Mouse (Mus musculus): ENCODE measurements at regions not wholly inside any gene's neighbourhood (a gene's known extent, or its start where the extent isn't known, plus 50 kb on each side); places are given as distances from the start of the nearest gene placed in this dataset.
"Not testable (repeated sequence)": the region's sequence is repeated elsewhere in the genome, so short reads cannot be mapped to it uniquely, and the experiment has no call there.

DNA sequence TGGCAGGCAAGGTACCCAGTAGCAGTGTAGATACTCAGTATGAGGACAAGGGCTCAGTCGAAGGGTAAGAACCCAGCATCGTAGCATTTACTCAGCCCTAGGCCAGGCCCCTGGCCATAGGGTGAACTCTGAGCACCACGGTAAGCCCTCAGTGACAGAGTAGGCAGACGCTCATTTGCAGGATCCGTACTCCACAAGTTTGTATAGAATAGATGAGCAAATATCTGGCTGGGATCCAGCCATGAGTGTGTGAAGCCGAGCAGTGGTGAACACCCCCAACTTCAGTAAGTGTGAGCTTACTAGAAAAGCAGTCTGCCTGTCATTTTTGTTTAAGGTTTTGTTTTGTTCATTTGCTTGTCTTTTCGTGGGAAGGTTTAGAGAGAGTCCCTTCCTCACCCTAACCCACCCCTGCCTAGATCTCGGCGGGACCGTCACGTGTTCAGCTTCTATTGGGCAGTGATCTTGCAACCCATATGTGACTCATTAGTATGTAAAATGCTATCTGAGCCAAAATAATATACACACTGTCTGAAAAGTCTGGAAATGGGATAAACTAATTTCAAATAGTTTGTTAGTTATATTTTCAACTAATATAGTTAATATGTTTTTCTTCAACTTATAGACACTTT lies 76.3 kb downstream of the Gm5447 start:
- DNase-seq, result no peak

DNA sequence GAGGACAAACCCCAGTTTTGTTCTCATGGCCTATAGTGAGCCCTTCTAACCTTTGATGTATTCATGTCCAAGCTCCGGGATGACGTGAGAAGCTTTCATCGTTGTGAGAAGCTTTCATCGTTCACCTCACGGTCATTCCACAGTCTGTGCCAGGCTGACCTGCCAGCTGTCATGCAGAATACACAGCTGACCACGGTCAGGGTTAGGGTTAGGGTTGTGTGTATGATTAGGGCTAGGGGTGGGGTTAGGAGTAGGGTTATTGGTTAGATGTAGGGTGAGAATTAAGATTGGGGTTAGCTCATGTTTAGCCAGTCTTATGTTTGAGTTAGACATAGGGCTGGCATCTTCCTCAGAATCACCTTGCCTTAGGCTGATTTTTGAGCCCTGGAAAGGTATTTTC lies 77.6 kb downstream of the Gm5447 start:
- DNase-seq, result not testable (repeated sequence)

DNA sequence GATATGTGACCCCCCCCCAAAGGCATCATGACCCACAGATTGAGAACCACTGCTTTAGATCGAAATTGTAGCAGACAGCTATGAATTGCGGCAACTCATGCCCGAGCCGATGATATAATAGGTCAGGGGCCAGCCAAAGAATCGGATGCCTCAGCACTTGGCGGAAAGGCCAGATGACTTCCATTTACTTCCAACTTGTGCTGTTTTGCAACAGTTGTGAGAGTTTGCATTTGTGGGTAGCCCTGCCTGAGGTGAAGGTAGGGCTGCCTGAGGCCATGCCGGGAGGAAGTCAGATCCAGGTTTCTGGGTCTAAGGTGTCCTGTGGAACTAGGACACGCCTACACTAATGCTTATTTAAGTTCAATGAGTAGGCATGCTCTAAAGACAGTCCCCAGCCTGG lies 80.4 kb downstream of the Gm5447 start:
- no peak for DNase-seq

DNA sequence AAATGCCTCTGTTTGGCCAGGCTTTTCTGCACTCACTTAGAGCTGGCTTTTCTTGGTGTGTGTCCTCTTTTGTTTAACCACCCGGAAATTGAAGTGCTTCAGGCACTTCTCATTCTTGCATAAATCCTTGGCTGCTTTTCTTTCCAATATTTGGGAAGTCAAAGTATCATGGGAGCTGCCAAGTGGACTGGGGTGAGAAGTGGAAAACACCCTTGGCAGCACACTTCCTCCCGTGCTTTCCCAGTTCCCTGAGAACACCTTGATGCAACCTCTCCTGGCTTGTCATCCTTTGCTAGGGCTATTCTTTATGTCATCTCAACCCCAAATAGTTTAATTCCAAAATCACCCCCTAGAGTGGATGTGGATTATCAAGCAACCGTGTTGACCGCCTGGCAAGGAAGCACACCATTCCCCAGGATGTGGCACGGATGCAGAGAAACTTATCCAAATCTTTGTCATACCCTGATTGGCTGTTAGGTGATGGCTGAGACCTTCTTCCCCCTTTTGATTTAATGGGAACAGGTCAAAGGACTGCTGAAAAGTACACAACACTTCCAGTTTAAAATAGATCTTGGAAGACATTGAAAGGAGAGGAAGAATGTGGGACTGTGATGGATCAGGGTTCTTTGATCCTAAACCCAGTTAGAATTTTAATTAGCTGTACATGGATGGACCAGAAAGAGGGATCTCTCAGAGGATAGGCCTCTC lies 81.5 kb downstream of the Gm5447 start:
- no peak for DNase-seq

DNA sequence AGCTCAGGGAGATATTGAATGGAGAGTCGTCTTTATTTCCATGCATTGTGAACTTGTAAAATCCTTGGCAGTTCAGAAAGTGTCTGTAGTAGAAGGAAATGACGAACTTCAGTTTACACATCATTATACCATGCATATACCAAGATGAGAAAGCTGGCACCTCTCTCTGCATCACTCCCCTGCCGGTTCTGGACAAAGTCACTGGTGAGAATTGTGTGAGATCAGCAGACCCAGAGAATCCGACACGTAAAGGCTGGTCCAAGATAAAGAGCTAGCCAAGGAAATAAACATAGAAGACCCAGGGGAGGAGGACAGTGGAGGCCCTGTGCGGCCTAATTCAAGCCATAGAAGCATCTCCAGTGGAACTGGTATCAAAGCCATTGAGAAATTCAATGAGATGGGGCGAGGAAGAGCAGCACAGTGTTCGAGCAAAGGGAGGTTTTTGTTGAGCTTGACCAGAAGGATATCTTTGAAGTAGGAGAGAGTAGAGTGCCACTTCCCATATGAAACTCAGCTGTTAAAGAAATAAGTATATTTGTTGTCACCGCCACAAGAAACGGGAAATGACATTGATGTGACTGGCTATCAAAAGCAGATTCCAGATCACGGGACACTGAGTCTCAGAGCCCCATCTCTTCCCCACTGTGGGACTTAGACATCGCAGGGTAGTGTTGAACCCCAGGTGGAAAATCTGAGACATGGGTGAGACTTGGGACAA lies 82.3 kb downstream of the Gm5447 start:
- no peak for DNase-seq

DNA sequence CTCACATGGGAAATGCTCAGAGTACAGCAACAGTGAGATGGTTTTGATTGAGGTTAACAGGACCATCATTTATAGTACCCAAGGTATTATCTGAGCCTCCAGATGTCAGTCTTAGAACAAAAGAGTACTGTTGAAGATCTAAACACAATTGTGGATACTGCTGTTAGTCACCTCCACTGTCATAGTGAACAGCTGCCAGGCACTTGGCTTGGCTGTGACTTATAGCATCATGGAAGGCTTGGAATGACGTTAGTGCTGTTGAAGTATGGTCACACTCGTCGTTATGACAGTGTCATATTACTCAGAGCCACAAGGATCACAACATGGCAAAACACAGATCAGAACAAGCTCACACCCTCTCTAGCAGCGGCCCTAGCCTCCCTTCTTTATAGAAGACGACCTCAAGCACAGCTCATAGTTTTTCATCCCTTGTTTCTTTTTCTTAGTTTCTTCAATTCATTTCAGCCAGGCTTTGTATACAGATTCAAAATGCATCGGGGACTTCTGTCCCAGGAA lies 87.0 kb downstream of the Gm5447 start:
- no peak for DNase-seq

DNA sequence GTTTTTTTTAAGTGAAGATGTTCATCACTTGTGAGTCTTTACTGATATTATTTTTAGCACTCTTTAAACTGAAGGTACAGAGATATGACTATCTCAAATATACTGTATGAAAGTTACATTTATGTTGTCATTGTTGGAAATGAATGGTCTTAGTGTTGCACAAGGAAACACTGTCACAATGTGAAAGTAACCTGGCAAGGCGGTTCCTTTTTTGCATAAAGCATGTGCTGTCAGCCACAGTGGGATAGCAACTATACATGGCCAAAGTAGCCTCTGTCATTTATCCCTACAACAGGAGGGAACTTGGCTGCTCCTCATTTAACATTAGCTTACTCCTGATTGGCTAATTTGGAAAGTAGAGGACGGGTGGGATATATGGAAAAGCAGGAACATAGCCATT lies 94.3 kb downstream of the Gm5447 start:
- no peak for DNase-seq

DNA sequence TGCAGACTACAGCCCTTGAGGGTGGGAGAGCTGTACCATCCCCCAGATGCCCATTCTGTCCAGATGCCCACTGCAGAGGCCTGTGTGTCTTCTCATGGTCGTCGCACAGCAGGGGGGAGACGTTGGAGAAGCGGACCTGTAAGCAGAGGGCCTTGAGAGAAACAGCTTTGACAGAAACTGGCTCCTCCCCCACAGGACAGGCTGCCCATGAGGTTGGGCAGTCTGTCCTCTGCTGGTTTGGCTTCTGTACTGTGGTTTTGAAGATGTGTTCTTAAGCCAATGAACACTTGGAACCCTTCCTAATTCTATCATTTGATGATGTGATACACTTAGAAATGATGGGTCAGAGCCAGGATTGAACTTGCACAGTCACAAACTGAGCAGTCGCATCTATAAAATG lies 102.5 kb downstream of the Gm5447 start:
- no peak for DNase-seq

DNA sequence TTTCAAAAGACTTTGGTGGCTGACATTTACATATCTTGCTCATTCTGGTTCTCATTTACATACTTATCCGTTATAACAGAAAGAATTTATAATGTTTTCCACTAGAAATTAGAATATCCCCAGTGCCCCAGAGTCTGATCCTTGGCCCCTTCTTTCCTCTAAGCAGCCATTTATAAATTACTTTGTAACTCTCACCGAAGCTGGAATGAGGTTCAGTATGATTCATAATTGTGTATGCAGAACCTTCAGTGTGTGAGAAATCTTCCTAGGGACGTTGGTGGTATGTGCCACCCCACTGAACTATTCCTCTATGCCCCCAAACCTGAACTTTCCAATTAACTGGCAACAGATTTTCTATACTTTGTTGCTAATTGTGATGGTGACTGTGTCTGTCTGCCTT lies 104.7 kb downstream of the Gm5447 start:
- DNase-seq, result no peak

DNA sequence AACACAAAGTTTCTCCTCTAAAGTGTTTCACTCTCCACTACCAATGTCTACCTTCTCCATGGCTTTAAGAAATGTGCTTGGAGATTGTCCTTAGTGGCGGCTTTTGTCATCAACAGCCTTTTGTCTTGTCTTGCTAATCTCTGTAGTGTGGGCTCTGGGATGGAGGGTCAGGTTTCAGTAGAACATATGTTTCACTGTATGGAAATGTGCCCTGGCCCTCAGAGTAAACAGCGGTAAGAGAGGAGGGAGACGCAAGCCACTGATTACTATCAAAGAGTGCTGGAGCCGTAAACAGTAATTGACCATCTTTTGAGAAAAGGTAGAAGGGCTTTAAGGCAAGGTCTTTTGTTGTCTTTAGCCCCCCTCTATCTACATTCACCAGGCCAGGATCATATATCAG lies 106.2 kb downstream of the Gm5447 start:
- no peak for DNase-seq

DNA sequence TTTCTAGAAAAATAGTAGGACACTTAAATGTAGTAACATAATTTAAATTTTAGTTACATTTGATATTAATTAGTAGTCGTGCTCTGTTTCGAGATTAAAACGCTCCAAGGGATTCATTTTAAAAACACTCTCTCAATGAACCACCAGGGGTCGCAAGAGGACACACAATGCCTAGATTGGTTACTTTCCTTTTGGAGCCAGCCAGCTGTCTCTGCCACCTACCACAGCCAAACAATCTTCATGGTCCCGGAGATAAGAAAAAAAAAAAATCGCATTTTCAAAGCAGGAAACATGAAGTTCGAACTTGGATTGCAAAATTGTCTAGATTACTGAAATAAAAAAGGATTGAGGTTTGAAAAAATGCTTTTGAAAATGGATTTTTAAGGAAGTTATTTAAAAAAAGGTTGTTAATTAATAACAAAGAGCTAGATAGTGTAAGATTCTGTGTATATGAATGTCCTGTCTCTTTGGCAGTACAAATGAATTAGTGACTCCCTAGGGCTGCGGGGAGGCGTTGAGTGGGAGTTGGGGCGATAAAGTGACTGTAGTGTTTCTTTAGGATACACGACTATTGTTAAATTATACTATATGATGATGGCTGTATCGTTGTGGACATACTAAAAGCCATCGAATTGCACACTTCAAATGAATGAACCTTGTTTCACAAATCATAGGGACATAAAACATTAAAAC lies 108.6 kb downstream of the Gm5447 start:
- DNase-seq, result peak; percentile 55

DNA sequence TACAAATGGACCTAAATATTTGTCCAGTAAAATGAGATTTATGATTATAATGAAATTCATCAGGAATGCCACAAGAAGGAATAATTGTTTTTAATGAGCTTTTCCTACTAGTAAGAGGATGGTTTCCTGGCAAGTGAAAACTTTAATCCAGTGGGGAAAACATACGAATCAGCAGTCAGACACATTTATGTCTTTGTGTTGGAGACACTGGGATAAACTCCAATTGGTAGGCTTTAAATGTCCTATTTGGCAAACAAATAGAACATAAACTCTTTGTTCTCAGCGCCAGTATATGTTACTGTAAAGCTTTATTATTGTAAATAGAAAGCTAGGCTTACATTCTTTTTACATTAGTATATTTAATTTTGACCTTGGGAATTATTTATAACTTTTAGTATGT lies 127.0 kb downstream of the Gm5447 start:
- no peak for DNase-seq

DNA sequence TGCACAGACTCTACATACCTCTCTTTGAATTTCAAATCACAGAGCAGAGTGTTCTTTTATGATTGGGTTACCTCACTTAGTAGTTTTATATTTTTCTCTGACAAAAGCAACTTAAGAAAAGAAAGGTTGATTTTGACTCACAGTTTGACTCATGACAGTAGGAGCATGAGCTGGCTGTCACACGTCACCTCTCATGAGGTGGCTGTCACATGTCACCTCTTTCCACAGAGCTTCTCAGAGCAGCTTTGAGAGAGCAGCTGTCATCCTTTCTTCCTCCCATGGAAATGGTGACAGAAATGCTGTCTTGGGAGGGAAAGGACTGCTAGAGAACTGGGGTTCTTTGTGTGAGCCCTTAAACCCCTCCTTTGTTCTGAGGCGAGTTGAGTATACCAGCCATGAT lies 133.4 kb downstream of the Gm5447 start:
- no peak for DNase-seq

DNA sequence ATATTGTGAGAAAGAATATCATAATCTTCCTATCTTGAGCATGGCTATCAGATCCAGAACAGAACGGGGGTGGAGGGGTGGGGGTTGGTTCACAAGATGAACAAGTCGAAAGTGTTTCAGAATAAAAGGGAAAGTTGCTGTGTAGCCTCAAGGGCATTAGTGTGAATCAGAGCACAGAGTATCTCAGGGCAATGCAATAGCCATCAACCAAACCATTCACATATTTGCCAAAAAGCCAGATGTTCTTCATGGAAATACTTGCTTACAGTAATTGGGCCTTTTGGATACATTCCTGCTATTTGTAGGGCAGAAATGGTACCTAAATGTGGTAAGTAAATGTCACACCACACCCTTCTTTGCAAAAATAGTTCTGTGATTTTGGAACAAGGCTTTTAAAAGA lies 135.2 kb downstream of the Gm5447 start:
- no peak for DNase-seq

DNA sequence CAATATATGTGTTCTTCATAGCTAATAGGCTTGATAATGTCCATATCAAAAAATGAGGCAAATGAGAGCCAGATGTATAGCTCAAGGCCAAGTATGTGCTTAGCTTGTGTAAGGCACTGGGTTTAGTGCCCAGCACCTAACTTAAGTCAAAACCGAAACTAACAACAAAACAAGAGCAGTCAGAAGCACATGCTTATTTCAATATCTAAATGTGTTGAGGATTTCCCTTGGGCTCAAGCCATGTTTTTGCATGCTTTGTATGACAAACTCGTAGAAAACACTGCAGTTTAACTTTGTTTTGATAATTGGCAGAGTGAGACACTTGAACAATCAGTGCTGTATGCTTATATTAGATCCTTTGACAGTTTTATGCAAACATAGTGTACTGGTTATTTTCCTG lies 148.7 kb downstream of the Gm5447 start:
- no peak for DNase-seq

DNA sequence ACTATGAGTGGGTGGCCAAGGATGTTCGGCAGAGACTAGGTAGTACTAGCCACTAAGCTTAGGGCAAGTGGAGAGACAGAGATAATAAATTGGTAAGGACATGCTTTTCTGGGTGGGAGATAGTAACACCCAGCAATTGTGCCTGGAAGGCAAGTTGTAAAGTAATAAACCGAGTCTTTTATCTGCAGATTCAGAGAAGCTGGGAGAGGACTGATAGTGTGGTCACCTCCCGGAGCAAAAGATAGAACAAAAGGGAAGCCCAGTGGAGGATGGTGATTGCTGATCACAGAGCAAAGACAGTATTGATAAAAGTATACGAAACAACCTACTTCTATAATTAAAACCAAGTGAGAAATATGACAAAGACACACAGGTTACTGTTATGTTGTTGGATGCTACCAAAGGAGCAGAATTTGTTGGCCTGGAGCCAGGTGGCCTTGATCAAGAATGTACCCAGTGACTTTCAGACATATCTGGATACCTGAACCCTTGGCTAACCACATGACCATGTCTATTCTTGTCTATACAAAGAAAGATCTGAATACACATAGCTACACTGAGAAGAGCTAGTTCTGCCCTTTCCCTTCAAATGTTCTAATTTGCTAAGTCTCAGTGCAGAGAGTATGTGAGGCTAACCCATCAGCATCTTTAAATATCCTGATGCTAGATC lies 150.7 kb downstream of the Gm5447 start:
- DNase-seq, result no peak

DNA sequence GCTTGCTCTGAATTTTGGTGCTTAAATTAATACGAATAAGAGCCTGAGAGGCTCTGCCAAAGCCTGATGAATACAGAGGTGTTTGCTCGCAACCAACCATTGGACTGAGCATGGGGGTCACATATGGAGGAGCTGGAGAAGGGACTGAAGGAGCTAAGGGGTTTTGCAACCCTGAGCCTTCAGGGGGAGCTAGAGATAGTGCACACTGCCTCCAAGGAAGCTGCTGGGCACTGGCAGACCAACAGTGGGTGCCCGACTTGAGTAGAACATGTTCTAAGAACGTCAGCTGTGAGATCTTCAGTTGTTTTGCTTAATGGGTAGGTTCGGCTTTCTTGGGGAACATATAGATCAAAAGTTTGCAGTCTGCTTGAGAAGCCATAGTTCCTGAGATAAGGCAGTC lies 158.5 kb downstream of the Gm5447 start:
- DNase-seq, result no peak

DNA sequence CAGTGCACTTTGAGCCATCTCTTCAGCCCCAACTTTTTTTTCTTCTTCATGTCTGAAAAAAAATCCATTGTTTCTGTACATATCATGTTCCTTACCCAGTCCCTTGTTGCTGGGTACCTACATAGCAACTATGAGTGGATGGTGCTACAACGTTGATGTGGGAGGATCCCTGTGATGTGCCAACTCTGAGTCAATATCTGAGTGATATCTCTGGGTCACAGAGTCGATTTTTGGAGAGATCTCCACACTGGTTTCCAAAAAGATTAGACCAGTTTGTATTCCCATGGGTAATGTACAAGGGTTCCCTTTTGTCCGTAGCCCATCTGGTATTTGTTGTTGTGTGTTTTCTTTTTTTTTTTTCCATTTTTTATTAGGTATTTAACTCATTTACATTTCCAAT lies 165.7 kb downstream of the Gm5447 start:
- DNase-seq, result no peak

DNA sequence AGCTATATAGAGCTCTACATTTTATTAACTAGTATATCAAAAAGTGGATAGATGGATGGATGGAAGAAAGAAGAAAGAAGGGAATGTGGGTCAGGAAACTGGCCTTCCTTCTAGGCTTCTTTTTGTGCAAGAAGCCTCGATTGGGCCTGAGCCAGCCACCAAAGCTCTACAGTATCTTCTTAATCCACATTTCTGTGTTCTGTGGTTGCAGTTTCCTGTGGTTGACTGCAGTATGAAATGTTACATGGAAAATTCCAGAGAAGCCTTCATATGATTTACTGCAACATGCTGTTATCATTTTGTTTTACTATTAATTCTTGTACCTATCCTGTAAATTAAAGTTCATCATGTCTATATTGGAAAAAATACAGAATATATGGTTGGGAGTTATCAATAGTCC lies 173.3 kb downstream of the Gm5447 start:
- DNase-seq, result no peak

DNA sequence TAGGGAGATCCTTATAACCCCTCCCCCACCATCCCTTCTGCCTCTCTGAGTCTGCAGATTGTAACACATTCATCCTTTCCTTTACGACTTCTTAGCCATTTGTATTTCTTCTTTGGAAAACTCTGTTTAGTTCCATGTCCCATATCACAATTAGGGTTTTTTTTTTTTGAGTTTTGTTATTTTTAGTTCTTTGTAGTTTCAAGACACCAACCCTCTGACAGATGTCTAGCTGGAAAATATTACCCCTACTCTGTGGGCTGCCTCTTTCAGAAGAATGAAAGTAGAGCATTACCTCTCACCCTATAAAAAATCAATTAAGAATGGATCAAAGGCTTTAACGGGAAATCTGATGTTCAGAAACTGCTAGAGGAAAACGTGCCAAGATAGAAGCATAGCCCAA lies 180.1 kb downstream of the Gm5447 start:
- no peak for DNase-seq

DNA sequence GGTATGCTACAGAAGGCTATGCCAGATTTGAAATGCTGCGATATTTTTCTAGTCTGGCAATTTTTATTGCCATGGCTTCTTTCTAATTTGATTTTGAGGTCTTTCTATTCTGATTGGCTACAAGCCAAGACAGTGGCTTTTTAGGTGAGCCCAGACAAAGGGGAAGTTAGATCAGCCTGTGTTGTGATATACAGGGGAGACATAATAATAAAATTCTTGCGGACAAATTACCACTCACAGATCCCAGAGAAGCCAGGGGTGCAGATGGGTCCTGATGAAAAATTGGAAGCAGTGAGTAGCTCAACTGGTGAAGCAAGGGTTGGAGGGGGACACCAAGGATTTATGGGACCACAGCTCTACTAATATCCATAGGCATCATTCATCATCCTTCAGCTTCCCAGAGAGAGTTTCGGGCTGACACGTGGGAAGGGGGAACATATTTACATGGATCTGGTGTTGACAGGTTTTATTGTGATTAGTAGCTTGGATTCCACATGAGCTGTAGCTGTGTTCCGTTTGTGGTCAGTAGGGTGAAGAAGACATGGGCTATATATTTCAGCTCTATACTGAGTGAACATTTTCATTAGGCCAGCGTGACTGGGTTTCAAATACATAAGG lies 190.0 kb downstream of the Gm5447 start:
- no peak for DNase-seq

DNA sequence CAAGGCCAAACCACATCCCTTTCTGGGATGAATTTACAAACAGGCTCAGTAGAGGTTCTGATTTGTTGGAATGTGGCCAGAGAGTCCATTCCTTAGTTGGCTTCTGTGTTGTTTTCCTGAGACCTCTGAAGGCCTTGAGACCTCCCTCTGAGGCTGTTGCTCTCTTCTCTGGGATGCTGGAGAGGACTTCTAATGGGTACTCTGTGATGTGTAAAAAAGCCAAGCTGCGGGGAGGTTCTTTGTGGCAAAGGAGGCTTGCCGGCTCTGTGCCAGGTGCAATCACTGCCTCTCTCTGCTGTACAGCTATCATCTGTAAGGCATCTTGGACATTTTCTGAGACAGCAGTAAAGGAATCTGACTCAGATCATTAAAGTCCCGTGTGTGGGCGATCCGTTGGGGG lies 192.3 kb downstream of the Gm5447 start:
- no peak for DNase-seq

DNA sequence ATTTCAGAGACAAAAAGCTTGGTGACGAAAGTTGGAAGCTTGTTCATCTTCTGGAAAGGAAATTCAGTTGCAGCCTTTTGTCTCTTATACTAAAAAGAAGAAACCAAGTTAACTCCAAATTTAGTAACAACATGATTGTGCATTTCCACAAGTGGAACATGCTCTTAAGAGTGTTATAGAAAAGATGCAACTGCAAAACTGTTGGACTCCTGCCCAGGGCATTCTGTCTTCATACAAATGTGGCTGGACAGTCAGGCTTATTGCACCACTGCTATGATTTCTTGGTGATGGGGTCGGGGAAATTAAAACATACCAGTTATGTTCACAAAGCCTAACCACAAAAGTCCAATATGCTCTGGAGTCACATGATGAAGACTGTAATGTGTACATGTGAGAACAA lies 194.8 kb downstream of the Gm5447 start:
- no peak for DNase-seq
